Mouse (Mus musculus) layer of hippocampus, adult 18-20 months (tissue): ENCODE results near the gene Akap17b. TPM values are rescaled to one million over a fixed set of nuclear protein-coding genes. Genes with fewer than 3 reads are reported as not detected.

ENCODE experiments used
- DNase-seq, 2 experiments: peaks; one replicate each; pipeline ENCODE4 v3.0.0; 2022; ENCODE audit warnings: low spot score in 2 of 2
- total RNA-seq, 2 experiments: library from RNA; stranded (reverse); gene quantifications; 2 replicates each; pipeline ENCODE4 v1.2.3; 2021

The Akap17b gene
- total RNA-seq, 2 experiments from 2014 or later, result 8.8 to 9.0 TPM

- DNase-seq, result peak; percentile 14 to 53
These were observed 57.6 kb downstream of the Akap17b start for GRCm38 (mm10) chrX:36587304-36588209.

- no peak for DNase-seq
These were observed 58.4 kb downstream of the Akap17b start for GRCm38 (mm10) chrX:36586629-36587303.

GRCm38 (mm10) chrX:36562079-36562478 is 83.1 kb downstream of the Akap17b start:
- no peak for DNase-seq

DNA sequence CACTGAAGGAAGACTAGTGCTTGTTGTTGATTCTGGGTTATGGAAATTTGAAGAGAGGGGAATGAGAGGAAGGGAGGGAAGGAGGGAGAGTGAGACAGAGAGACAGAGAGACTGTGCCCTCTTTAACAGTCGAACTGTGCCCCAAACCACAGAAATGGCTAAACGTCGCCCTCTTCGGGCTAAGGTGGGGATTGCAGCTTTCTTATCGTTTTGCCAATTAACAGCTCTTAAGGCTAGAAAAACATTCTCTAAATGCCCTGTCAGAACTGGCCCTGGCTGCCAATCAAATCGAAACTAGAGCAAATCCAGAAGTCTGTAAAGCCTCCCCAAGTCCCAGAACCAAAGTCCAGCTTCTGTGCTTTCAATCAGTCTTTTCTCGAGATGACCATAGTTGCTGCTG is 83.5 kb downstream of the Akap17b start:
- peak; percentile 50 to 77 for DNase-seq

DNA sequence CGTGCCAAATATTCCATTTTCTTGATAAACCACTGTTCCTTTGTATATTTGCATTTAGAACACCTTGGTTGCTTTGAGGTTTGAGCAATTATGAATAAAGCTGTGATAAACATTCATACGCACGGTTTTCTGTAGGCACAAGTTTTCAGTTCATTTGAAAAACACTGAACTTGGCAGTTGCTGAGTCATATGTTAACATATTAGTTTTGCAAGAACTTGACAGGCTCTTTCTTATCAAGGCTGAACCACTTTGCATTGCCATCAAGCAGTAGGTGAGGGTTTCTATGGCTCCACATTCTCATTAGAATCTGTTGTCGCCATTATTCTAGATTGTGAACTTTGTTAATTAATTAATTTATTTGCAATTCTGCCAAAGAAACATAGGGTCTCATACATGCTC is 85.0 kb downstream of the Akap17b start:
- no peak for DNase-seq

Other genes with a start within 250 kb of the Akap17b start
- not detected for gene Gm6268, start 244.1 kb downstream of the Akap17b start, total RNA-seq
- gene Gm14569, start 153.6 kb downstream of the Akap17b start, total RNA-seq, result 1 to 10 TPM; 1.3 to 2.1 TPM
- gene Pgrmc1, start 47.2 kb downstream of the Akap17b start, total RNA-seq, result 100 to 1,000 TPM; 274 to 322 TPM
- under 1 TPM in 1 of 2 experiments, not detected in 1; 0.47 TPM for gene Slc25a43, start 98.3 kb upstream of the Akap17b start, total RNA-seq
- gene Slc25a5, start 150.3 kb upstream of the Akap17b start, total RNA-seq, result 100 to 1,000 TPM; 320 to 325 TPM
- gene Ube2a, start 228.5 kb upstream of the Akap17b start, total RNA-seq, result 10 to 100 TPM; 53.5 to 57.9 TPM
- 10 to 100 TPM; 40.8 to 42.6 TPM for gene C330007P06Rik, start 228.7 kb upstream of the Akap17b start, total RNA-seq